Mouse (Mus musculus) bone marrow macrophage, adult 2 months (primary cell): Measurements from ENCODE around the gene Gm3676.
"Not testable (repeated sequence)": the region's sequence is repeated elsewhere in the genome, so short reads cannot be mapped to it uniquely, and the experiment has no call there.

Experiments used
- CTCF ChIP-seq: IDR thresholded peaks from 2 replicates; pipeline ENCODE4 v1.5.1; 2012; ENCODE audit warnings: low read depth, mild to moderate bottlenecking, low read length, moderate library complexity
- POLR2A ChIP-seq: IDR thresholded peaks from 2 replicates; pipeline ENCODE4 v1.6.1; 2012; ENCODE audit warnings: mild to moderate bottlenecking, low read depth, low read length, borderline replicate concordance

- TF ChIP-seq POLR2A, CTCF: not testable (repeated sequence)
Observed at GRCm38 (mm10) chr14:41610690-41611089, 35.6 kb downstream of the Gm3676 start.
